Mouse (Mus musculus) hindbrain, embryonic 16.5 days (tissue): Measurements from ENCODE around the gene Mprip. TPM values are rescaled to one million over a fixed set of nuclear protein-coding genes. Genes with fewer than 3 reads are reported as not detected.

Experiments used
- ATAC-seq: fragments of 200-750 bp; cut with Nextera tagmentation; 2 replicates; pipeline ENCODE4 v1.8.0; 2017; ENCODE audit warnings: moderate TSS enrichment, moderate library complexity
- H3K27ac ChIP-seq: fragments of 300-500 bp; sonication (generic); 2 replicates; pipeline ENCODE4 v1.5.1; 2014; ENCODE audit warnings: low read depth, mild to moderate bottlenecking, control low read depth, low read length, moderate library complexity
- H3K27me3 ChIP-seq: fragments of 300-500 bp; sonication (generic); replicated peaks from 2 replicates; pipeline ENCODE4 v1.6.1; 2014; ENCODE audit warnings: low read length; ENCODE audit not compliant: control insufficient read depth, insufficient read depth
- H3K36me3 ChIP-seq: fragments of 300-500 bp; sonication (generic); 2 replicates; pipeline ENCODE4 v1.6.1; 2014; ENCODE audit warnings: mild to moderate bottlenecking, low read length, moderate library complexity, mixed read lengths; ENCODE audit not compliant: control insufficient read depth, insufficient read depth
- H3K4me1 ChIP-seq: fragments of 300-500 bp; sonication (generic); 2 replicates; pipeline ENCODE4 v1.6.1; 2014; ENCODE audit warnings: low read depth, low read length; ENCODE audit not compliant: control insufficient read depth, insufficient read depth
- H3K4me2 ChIP-seq: fragments of 300-500 bp; sonication (generic); 2 replicates; pipeline ENCODE4 v1.6.1; 2014; ENCODE audit warnings: mild to moderate bottlenecking, low read length, control low read depth, moderate library complexity
- H3K4me3 ChIP-seq: fragments of 300-500 bp; sonication (generic); 2 replicates; pipeline ENCODE4 v1.5.1; 2014; ENCODE audit warnings: mild to moderate bottlenecking, low read length, control low read depth, moderate library complexity
- H3K9ac ChIP-seq: fragments of 300-500 bp; sonication (generic); 2 replicates; pipeline ENCODE4 v1.6.1; 2014; ENCODE audit warnings: low read depth, mild to moderate bottlenecking, control low read depth, low read length, moderate library complexity
- H3K9me3 ChIP-seq: fragments of 300-500 bp; sonication (generic); 2 replicates; pipeline ENCODE4 v1.6.1; 2014; ENCODE audit warnings: mild to moderate bottlenecking, low read length, moderate library complexity; ENCODE audit not compliant: control insufficient read depth
- WGBS: fragments of 180-500 bp; shearing (Covaris S2); extraction: QIAGEN DNeasy Blood & Tissue Kit; methylation state at CpG from one replicate; pipeline ENCODE4 v1.1.7; 2014; 5-methylcytosine and 5-hydroxymethylcytosine counted together
- polyA plus RNA-seq: library from polyadenylated mRNA; unstranded; fragments of >200 nt; fragmentation: Nextera tagmentation; extraction: Ambion mirVana; gene quantifications from 2 replicates; pipeline ENCODE4 v1.2.1, GENCODE M21; 2015

Gene Mprip
- polyA plus RNA-seq, 1 experiment from 2014 or later, result 34.8 TPM

DNA sequence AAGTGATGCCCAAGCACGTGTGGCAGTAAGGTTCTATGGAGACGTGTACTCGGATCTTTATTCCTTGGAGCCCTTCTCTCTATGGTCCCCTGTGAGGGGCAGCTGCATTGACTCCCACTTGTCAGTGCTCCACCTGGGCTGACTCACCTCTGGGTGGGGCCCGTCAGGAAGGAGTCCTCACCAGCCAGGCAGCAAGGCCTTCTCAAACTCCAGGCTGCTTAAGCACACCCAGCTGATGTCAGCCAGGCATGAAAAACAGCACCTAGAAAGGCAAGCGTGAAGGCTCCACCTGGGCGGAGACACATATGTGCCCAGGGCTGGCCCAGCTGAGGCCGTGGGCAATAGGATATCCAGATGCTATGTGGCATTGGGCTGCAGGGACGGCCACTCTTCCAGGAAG is 18.7 kb upstream of the Mprip start:
- no peaks in the 10 kb centered on the region for H3K27me3 ChIP-seq
- no peaks in the 10 kb centered on the region for H3K9me3 ChIP-seq
- no peaks in the 10 kb centered on the region for H3K4me1 ChIP-seq
- no peak overlapping the region for H3K27ac ChIP-seq
- no peak overlapping the region for H3K4me2 ChIP-seq
- H3K9ac ChIP-seq, result no peak overlapping the region
- H3K36me3 ChIP-seq, result no peaks in the 10 kb centered on the region
- H3K4me3 ChIP-seq, result no peak overlapping the region
- 92% methylated on average over 8 of the region's 8 CpGs for WGBS
- ATAC-seq, result no peak

DNA sequence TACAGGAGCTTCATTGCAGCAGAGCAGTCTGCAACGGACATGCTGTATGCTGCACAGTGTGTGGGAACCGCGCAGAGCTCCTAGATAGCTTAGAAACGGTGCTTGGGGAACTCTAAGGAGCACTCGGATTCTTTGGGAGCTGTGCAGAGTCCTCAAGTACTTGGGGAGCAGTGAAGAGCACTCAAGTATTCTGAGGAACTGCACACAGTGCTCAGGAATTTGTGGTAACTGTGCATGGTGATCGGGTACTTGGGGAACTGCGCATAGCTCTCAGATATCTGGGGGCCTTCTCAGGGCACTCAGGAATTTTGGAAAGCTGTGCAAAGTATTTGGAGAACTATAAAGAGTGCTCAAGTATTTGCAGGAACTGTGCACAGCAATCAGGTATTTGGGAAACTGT is 16.1 kb upstream of the Mprip start:
- Histone ChIP-seq H3K27me3 (no peaks in the 10 kb centered on the region), H3K27ac (no peak overlapping the region), H3K4me1 (no peaks in the 10 kb centered on the region), H3K4me3 (no peak overlapping the region), H3K4me2 (no peak overlapping the region), H3K9ac (no peak overlapping the region), H3K36me3 (no peaks in the 10 kb centered on the region), H3K9me3 (no peaks in the 10 kb centered on the region)
- no peak for ATAC-seq
- 60% methylated on average over 7 of the region's 7 CpGs for WGBS

DNA sequence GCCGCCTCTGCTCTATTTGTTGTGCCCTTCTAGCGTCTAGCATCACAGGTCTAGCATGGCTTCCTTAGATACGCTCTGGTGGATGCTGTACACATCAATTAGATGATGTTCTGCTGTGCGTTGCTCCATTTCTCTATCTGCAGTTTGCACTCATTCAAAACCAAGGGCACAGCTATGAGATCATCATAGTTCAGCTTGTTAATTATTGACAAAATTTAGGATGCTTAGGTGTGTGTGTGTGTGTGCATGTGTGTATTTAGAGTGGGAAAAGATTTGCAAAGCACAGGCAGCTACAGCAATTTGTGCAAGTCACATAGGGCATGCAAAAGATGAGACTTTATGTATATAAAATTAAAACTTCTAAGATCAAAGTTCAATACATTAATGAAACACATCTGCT is 12.0 kb upstream of the Mprip start:
- ATAC-seq, result no peak
- no peak overlapping the region for H3K9ac ChIP-seq
- no peak overlapping the region for H3K27ac ChIP-seq
- H3K36me3 ChIP-seq, result no peaks in the 10 kb centered on the region
- WGBS, result 78% methylated on average over 4 of the region's 4 CpGs
- H3K27me3 ChIP-seq, result no peaks in the 10 kb centered on the region
- H3K4me2 ChIP-seq, result no peak overlapping the region
- H3K9me3 ChIP-seq, result no peaks in the 10 kb centered on the region
- no peaks in the 10 kb centered on the region for H3K4me1 ChIP-seq
- H3K4me3 ChIP-seq, result no peak overlapping the region

DNA sequence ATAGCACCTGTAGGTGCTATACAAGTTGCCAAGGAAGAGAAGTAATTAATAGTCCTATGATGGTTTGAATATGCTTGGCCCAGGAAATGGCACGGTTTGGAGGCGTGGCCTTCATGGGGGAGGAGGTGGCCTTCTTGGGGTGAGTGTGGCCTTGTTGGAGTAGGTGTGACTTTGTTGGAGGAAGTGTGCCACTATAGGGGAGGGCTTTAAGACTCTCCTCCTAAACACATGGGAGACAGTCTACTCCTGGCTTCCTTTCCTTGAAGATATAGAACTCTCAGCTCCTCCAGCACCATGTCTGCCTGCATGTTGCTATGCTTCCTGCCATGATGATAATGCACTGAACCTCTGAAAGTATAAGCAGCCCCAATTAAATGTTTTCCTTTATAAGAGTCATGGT is 8.1 kb upstream of the Mprip start:
- Histone ChIP-seq H3K9me3 (no peaks in the 10 kb centered on the region), H3K4me3 (no peak overlapping the region), H3K36me3 (no peaks in the 10 kb centered on the region), H3K27ac (no peak overlapping the region), H3K4me1 (no peaks in the 10 kb centered on the region), H3K4me2 (no peak overlapping the region), H3K9ac (no peak overlapping the region), H3K27me3 (no peaks in the 10 kb centered on the region)
- no peak for ATAC-seq
- 89% methylated on average over 2 of the region's 2 CpGs for WGBS

DNA sequence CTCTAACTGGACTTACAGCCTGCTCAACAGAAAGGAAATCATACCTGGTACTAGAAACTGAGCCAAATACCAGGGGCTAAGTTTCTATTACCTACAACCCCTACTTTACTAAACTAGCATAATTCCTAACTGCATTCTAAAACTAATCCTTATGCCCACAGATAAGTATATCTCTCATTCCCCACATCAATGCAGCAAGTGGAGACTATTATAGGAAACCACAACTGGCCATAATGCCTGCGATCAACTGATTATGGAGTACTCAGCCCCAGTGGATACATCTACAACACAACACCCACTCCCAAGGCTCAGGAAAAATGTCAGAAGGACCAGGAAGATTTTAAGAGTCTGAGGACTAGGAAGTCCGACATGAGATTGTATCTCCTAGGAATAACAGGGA is 7.6 kb upstream of the Mprip start:
- Histone ChIP-seq H3K36me3 (no peaks in the 10 kb centered on the region), H3K27ac (no peak overlapping the region), H3K9me3 (no peaks in the 10 kb centered on the region), H3K4me2 (no peak overlapping the region), H3K27me3 (no peaks in the 10 kb centered on the region), H3K9ac (no peak overlapping the region), H3K4me3 (no peak overlapping the region), H3K4me1 (no peaks in the 10 kb centered on the region)
- ATAC-seq, result no peak
- 85% methylated on average over 2 of the region's 2 CpGs for WGBS

DNA sequence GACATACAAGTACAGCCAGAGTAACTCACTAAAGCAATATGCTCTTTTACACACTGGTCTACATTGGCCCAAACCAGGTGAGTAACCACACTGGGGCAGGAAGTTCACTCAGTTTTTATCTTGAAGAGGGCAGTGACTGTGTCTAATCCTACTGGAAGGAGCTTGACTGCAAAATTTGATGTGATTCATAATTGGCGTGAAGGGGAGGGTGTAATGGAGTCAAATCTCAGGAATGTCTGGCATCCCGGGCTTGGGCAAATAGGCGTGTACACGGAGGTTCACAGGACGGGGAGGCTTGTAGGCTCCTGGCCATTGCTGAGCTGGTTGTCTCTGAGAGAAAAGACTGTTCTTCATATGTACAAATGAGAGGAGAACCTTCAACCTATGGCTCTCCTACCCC is 5.8 kb upstream of the Mprip start:
- no peaks in the 10 kb centered on the region for H3K4me1 ChIP-seq
- no peak overlapping the region for H3K4me3 ChIP-seq
- no peaks in the 10 kb centered on the region for H3K27me3 ChIP-seq
- no peak for ATAC-seq
- no peak overlapping the region for H3K9ac ChIP-seq
- 52% methylated on average over 5 of the region's 5 CpGs for WGBS
- H3K9me3 ChIP-seq, result no peaks in the 10 kb centered on the region
- H3K36me3 ChIP-seq, result no peaks in the 10 kb centered on the region
- no peak overlapping the region for H3K4me2 ChIP-seq
- no peak overlapping the region for H3K27ac ChIP-seq

DNA sequence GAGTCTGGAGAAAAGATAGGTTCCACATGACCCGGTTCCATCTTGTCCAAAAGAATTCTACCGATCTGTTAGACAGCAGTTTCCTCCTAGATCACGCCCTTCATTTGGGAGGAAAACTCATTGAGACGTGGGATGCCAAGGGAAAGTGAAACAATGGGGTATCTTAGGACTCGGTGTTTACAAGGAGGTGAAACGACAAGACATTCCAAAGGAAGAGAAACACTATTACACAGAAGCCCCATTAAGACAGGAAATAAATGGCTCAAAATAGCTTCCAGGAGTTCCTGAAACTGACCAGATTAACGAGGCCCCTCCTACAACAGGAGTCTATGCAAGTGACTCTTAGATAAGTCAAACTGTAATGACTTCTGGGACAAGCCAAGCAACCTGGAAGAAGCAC is 5.1 kb upstream of the Mprip start:
- H3K9ac ChIP-seq, result no peak overlapping the region

DNA sequence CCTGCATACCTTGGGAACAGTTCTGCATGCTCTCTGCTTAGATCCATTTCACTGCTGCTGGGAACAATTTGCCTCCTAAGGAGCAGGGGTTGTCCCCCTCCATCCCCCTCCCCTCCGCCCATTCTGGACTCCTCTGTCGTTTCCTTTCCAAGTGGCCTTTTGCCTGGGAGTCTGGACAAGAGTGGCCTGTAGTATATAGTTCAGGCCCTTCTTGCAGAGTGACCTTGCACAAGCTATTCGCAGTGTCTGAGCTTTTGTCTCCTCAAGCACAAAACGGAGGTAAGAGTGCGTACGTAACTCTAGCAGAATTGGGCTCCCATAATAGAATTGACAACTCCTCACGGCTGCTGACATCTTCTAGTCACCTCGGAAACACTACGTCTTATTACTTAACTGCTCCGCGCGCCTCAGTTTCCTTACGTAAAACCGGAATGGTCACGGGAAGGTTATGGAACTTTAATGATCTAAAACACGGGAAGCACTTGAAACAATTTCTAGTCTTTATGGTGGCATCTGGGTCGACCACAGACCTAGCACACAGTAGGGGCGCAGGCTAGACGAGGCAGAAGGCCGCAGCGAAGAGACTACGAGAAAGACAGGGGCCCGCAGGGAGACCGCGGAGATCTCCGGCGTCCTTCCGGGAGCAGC is 620 bp downstream of the Mprip start:
- no peaks in the 10 kb centered on the region for H3K27me3 ChIP-seq
- peak overlapping the region; percentile 65 for H3K4me2 ChIP-seq
- ATAC-seq, result no peak
- peak overlapping the region; percentile 97 for H3K27ac ChIP-seq
- H3K36me3 ChIP-seq, result no peaks in the 10 kb centered on the region
- peak overlapping the region; percentile 74 for H3K9ac ChIP-seq
- H3K9me3 ChIP-seq, result no peaks in the 10 kb centered on the region
- H3K4me1 ChIP-seq, result peaks cover 34% of the 10 kb centered on the region
- H3K4me3 ChIP-seq, result peak overlapping the region; percentile 83
- 2% methylated on average over 28 of the region's 28 CpGs for WGBS

More for the DNA sequence above, 5.1 kb upstream of the Mprip start:
- Histone ChIP-seq H3K4me1 (no peaks in the 10 kb centered on the region), H3K27me3 (no peaks in the 10 kb centered on the region), H3K4me3 (no peak overlapping the region), H3K36me3 (no peaks in the 10 kb centered on the region), H3K4me2 (no peak overlapping the region), H3K9me3 (no peaks in the 10 kb centered on the region), H3K27ac (no peak overlapping the region)
- ATAC-seq, result no peak
- WGBS, result 77% methylated on average over 7 of the region's 7 CpGs

DNA sequence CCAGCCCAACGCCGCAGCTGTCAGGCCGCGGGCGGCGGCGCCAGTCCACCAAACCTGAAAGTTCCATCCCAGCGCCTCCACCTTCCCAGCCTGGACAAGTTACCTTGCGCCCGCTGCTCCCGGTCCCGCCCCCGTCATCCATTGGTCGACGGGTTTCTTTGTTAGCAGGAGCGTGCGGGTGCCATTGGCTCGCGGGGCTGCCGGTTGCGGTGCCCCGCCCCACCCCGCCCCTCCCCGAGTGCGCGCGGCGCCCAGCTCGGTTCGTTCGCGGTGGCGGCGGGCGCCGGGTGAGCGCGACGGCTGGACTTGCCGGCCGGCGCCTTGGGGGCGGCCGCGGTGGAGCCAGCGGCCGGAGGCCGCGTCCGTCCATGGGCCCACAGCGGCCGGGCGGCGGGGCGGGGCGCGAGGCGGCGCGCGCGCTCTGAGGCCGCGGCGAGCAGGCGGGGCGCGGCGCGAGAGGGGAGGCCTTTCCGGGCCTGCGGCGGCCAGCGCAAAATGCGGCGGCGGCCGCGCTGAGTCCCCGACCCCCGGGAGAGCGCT is 1.2 kb downstream of the Mprip start:
- Histone ChIP-seq H3K27ac (peak overlapping the region; percentile 97), H3K4me1 (peaks cover 34% of the 10 kb centered on the region), H3K4me3 (peak overlapping the region; percentile 83), H3K9me3 (no peaks in the 10 kb centered on the region), H3K36me3 (no peaks in the 10 kb centered on the region), H3K4me2 (peak overlapping the region; percentile 84), H3K27me3 (no peaks in the 10 kb centered on the region), H3K9ac (peak overlapping the region; percentile 97)
- WGBS, result under 1% methylated on average over 31 of the region's 82 CpGs
- ATAC-seq, result peak; percentile 99
